Mouse (Mus musculus) heart, adult 2 months (tissue): ENCODE data around the gene Bag2. TPM values are rescaled to one million over a fixed set of nuclear protein-coding genes. Genes with fewer than 3 reads are reported as not detected.

Experiments used
- DNase-seq, 2 experiments: peaks; one replicate each; pipeline ENCODE4 v3.0.0; 2021
- H3K27ac ChIP-seq: fragments of 200-600 bp; 2 replicates; pipeline ENCODE4 v1.8.1; 2022
- H3K27me3 ChIP-seq: fragments of 200-500 bp; 2 replicates; pipeline ENCODE4 v1.6.1; 2012; ENCODE audit warnings: mild to moderate bottlenecking, low read length, inconsistent platforms, mixed read lengths; ENCODE audit not compliant: control insufficient read depth, insufficient read depth
- H3K36me3 ChIP-seq: fragments of 200-500 bp; 2 replicates; pipeline ENCODE4 v1.6.1; 2012; ENCODE audit warnings: low read length, inconsistent platforms; ENCODE audit not compliant: control insufficient read depth, insufficient read depth
- H3K4me1 ChIP-seq: fragments of 200-500 bp; 2 replicates; pipeline ENCODE4 v1.6.1; 2011; ENCODE audit warnings: low read length; ENCODE audit not compliant: control insufficient read depth, insufficient read depth
- H3K4me3 ChIP-seq: fragments of 200-600 bp; 2 replicates; pipeline ENCODE4 v1.8.1; 2022
- H3K79me2 ChIP-seq: fragments of 200-500 bp; replicated peaks from 2 replicates; pipeline ENCODE4 v1.6.1; 2012; ENCODE audit warnings: mild to moderate bottlenecking, inconsistent platforms, low read length, moderate library complexity, mixed read lengths; ENCODE audit not compliant: control insufficient read depth, insufficient read depth
- H3K9ac ChIP-seq: fragments of 200-500 bp; 2 replicates; pipeline ENCODE4 v1.6.1; 2012; ENCODE audit warnings: low read depth, mild to moderate bottlenecking, control low read depth, inconsistent platforms, low read length, mixed read lengths
- CTCF ChIP-seq: fragments of 200-600 bp; IDR thresholded peaks from 2 replicates; pipeline ENCODE4 v1.8.1; 2022; ENCODE audit warnings: antibody characterized with exemption, mild to moderate bottlenecking, moderate library complexity
- EP300 ChIP-seq: fragments of 200-500 bp; IDR thresholded peaks from 2 replicates; pipeline ENCODE4 v1.6.1; 2011; ENCODE audit warnings: low read depth, low read length, control low read depth; ENCODE audit not compliant: insufficient read depth
- POLR2A ChIP-seq: fragments of 200-500 bp; IDR thresholded peaks from 2 replicates; pipeline ENCODE4 v1.6.1; 2011; ENCODE audit warnings: mild to moderate bottlenecking, low read depth, low read length, control low read depth; ENCODE audit not compliant: insufficient read depth
- WGBS: fragments of 180-500 bp; shearing (Covaris S2); methylation state at CpG from one replicate; pipeline ENCODE4 v1.1.7; 2018; 5-methylcytosine and 5-hydroxymethylcytosine counted together
- intact Hi-C: fragments of 180-260 bp; cut with DNase I; formaldehyde crosslinking; loops from one replicate; pipeline ENCODE4 v1.15.1; 2025
- polyA plus RNA-seq: library from polyadenylated mRNA; depleted of rRNA; stranded (reverse); fragments of >200 nt; gene quantifications from 2 replicates; pipeline ENCODE4 v1.2.3, GENCODE M21; 2012
- total RNA-seq, 2 experiments: library from RNA; stranded (reverse); gene quantifications; 2 replicates each; pipeline ENCODE4 v1.2.3; 2021

Bag2 gene
- total and polyA plus RNA-seq, 3 experiments, result 30.7 to 49.1 (median 35.3) TPM

DNA sequence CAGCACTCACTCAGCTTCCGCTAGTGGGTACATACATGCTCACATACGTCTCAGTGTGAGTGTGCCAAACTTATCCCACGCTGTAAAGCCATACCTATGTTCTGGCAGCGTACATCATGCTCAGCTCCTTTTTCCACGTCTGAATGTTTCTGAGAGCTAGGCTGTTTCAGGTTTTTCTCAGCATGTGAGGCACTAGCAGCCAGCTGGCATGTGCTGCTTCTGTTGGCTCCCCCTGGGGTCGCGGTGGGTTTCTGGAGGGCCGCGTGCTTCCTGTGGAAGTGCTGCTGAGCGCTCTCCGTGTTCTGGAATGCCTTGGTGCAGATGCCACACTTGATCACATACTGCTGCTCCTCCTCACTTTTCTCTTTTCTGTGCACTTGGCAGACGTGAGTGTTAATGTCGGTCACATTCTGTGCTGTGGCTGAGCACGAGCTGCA, 18.6 kb upstream of the Bag2 start:
- DNase-seq, result no peak
- 82% methylated on average over 14 of the region's 14 CpGs for WGBS
- H3K9ac ChIP-seq, result no peak overlapping the region
- H3K4me1 ChIP-seq, result no peaks in the 10 kb centered on the region
- no peak for TF ChIP-seq EP300
- no peak for TF ChIP-seq POLR2A
- TF ChIP-seq CTCF, result no peak
- no peaks in the 10 kb centered on the region for H3K27me3 ChIP-seq
- intact Hi-C loops, result no loop called here
- H3K4me3 ChIP-seq, result no peak overlapping the region
- no peaks in the 10 kb centered on the region for H3K36me3 ChIP-seq
- no peaks in the 10 kb centered on the region for H3K79me2 ChIP-seq
- H3K27ac ChIP-seq, result no peak overlapping the region

DNA sequence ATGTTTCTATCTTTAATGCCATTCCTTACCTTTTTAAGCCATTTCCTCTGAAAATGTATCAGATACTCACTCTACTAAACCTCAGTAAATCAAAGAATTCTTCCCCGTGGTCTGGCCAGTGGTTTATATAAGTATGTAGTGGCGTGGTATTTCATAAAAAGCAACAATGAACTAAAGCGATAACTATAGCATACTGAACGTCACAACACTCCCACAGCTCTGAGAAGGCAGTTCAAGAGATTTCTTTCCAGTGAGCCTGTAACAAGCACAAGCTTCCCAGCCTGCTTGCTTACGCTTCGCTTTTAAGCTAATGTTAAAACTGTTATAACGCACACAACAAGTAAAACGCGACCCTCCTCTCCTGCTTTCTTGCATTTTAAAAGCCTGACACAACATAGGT, 14.5 kb upstream of the Bag2 start:
- WGBS, result 94% methylated on average over 9 of the region's 9 CpGs
- Histone ChIP-seq H3K27me3 (no peaks in the 10 kb centered on the region), H3K4me3 (no peak overlapping the region), H3K9ac (no peak overlapping the region), H3K79me2 (no peaks in the 10 kb centered on the region), H3K27ac (no peak overlapping the region), H3K36me3 (peaks cover 5% of the 10 kb centered on the region), H3K4me1 (no peaks in the 10 kb centered on the region)
- no peak for TF ChIP-seq POLR2A
- no peak for TF ChIP-seq CTCF
- TF ChIP-seq EP300, result no peak
- intact Hi-C loops, result no loop called here
- no peak for DNase-seq

DNA sequence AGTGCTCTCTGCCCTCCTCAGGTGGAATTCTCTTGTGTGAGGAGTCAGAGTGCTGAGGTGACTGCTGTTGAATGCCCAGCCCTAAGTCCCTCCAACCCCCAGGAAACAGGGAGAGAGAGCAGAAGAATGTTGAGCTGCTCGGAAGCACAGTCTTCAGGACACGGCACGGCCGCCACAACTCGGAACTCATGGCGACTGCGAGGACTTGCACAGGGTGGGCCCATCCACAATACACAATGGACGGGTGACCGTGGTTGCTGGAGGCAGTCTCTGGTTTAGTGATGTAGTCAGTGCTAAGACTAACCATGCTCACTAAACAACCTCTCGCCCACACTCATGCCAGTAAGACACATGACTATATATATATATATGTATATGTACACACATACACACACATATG, 14.0 kb upstream of the Bag2 start:
- H3K36me3 ChIP-seq, result peaks cover 5% of the 10 kb centered on the region
- 92% methylated on average over 10 of the region's 10 CpGs for WGBS

DNA sequence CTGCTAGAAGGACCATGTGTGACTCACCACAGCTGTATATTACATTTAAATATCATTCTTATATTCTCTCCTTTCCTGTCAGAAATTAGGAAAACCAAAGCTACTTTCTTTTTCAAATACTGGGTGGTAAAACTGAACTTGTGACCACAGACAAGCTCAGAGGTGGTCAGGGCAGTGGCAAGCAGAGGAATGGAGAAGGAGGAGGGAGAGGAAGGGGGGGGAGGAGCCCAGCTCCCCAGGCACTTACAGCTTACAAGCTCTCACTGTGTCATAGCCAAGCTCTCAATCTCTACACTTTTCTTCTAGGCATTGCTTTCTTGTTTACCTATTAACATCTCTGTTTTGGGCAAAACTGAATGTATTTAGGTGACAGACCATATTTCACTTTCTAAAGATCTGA, 11.2 kb upstream of the Bag2 start:
- no peak overlapping the region for H3K9ac ChIP-seq
- no peak overlapping the region for H3K4me3 ChIP-seq
- peaks cover 5% of the 10 kb centered on the region for H3K36me3 ChIP-seq
- no peaks in the 10 kb centered on the region for H3K79me2 ChIP-seq
- no peaks in the 10 kb centered on the region for H3K27me3 ChIP-seq
- no peak for DNase-seq
- intact Hi-C loops, result no loop called here
- no peak overlapping the region for H3K27ac ChIP-seq
- no peaks in the 10 kb centered on the region for H3K4me1 ChIP-seq
- TF ChIP-seq EP300 (no peak), CTCF (no peak), POLR2A (no peak)

More for the DNA sequence above, 14.0 kb upstream of the Bag2 start:
- Histone ChIP-seq H3K79me2 (no peaks in the 10 kb centered on the region), H3K27ac (no peak overlapping the region), H3K4me3 (no peak overlapping the region), H3K4me1 (no peaks in the 10 kb centered on the region), H3K27me3 (no peaks in the 10 kb centered on the region), H3K9ac (no peak overlapping the region)
- TF ChIP-seq POLR2A (no peak), EP300 (no peak), CTCF (no peak)
- intact Hi-C loops, result no loop called here
- no peak for DNase-seq

DNA sequence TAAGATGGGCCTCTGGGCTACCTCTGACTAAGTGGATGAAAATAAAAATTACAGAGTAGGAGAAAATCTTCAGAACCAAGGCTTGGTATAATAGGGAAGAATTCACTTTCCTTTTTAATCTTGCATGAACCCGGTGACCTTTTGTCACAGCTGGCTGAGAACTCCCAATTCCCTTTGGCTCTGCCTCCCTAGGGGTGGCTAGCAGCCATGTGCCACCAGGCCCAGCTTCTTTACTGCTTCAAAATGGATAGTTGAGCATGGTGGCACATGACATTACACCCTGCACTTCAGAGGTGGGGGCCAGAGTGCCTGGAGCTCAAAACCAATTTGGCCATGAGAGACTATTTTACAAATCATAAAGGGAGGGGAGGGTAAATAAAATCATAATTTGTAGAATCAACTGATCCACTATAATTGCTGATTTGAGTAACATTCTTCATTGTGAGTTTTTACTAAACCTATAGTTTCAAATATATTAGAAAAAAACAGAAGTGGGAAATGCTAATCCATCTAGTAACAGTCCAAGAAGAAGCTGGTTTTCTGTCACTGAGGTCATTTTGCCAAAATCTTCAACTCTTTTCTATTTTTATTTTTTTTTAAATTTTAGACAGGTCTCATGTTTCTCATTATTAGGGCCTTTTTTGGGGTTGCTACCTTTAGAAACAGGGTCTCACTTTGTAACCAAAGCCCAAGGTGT, 10.6 kb upstream of the Bag2 start:
- Histone ChIP-seq H3K4me3 (no peak overlapping the region), H3K27ac (no peak overlapping the region), H3K9ac (no peak overlapping the region), H3K79me2 (no peaks in the 10 kb centered on the region), H3K4me1 (no peaks in the 10 kb centered on the region), H3K36me3 (peaks cover 5% of the 10 kb centered on the region), H3K27me3 (no peaks in the 10 kb centered on the region)
- no peak for DNase-seq
- intact Hi-C loops, result no loop called here
- WGBS, result 63% methylated on average over 1 of the region's 1 CpGs
- TF ChIP-seq POLR2A, result no peak
- no peak for TF ChIP-seq CTCF
- no peak for TF ChIP-seq EP300
